Comparison of ENCODE assay signal across 9 mouse cellular contexts in the genomic region with DNA sequence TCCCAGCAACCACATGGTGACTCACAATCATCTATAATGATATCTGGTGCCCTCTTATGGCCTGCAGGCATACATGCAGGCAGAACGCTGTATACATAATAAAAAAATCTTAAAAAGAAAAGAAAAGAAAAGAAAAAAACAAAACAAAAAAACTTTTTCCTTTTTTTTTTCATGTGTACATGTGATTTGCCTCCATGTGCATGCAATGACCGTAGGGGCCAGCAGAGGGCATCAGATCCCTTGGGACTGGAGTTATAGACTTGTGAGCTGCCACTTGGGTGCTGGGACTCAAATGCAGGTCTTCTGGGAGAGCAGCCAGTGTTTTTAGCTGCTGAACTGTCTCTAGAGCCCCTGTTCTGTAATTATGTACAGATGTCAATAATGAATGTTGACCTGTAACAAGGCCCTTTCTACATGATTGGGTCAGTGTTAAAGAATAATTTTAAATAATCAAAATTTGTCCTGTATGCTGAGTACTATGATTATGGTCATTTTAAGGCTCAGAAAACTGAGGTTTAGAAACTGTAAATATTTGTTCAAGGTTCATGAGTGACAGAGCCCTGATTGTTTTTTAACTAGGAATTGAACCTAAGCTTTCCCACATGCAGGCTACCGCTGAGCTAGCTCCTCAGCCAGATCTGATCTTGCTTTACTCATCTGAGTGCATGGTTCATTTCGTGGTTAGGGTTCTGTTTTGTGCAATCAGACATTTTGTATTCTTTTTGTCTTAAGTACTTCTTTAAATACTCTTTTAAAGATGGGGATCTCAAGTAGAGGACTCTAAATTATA. TPM values are rescaled to one million over a fixed set of nuclear protein-coding genes. Genes with fewer than 3 reads are reported as not detected.
A peak's percentile ranks its signal among the peaks of the same experiment; 100 is the strongest.
DNase-seq lines count a peak whose midpoint lies in the region; ATAC-seq and TF ChIP-seq lines count a peak whose summit lies in the region.
"Had no signal": no experiment of that assay in that cellular context is flagged by ENCODE, and none has a peak within 500 bp of the region (broad histone marks: within the 10 kb centered on the region; RNA-seq: fewer than 3 reads in every experiment).

No protein-coding gene starts in this region.

- H3K27me3 ChIP-seq in kidney, postnatal 0 days (ENCODE audit: insufficient read depth, low read length) = no peaks in the 10 kb centered on the region
- H3K27me3 ChIP-seq in kidney, embryonic 15.5 days = no peaks in the 10 kb centered on the region
- no peaks in the 10 kb centered on the region; a peak in 1 of 4 replicates for H3K27me3 ChIP-seq in MEL (ENCODE audit: control insufficient read depth in 1 of 2, insufficient read depth in 2 of 2, low read length in 2 of 2)
- H3K27me3 ChIP-seq: embryonic facial prominence, embryonic 12.5 days; limb, embryonic 12.5 days had no signal

- H3K27ac ChIP-seq in kidney, postnatal 0 days = no peak overlapping the region
- no peak overlapping the region for H3K27ac ChIP-seq in kidney, embryonic 15.5 days
- H3K27ac ChIP-seq in MEL (ENCODE audit: control insufficient read depth, low read depth, low read length) = no peak overlapping the region
- H3K27ac ChIP-seq: embryonic facial prominence, embryonic 12.5 days; limb, embryonic 12.5 days had no signal

- no peak overlapping the region for H3K4me3 ChIP-seq in kidney, postnatal 0 days (replicated peaks; ENCODE audit: low read depth, low read length)
- H3K4me3 ChIP-seq in kidney, embryonic 15.5 days (replicated peaks) = no peak overlapping the region
- H3K4me3 ChIP-seq in MEL (ENCODE audit: control insufficient read depth in 1 of 2, insufficient read depth in 1 of 2, low read depth in 2 of 2, low read length in 2 of 2) = no peak overlapping the region
- H3K4me3 ChIP-seq: embryonic facial prominence, embryonic 12.5 days; limb, embryonic 12.5 days had no signal

- no peak for ATAC-seq in kidney, postnatal 0 days (replicated peaks; ENCODE audit: low FRiP score, low read depth)
- no peak for ATAC-seq in kidney, embryonic 15.5 days (replicated peaks; ENCODE audit: low FRiP score)
- no peak for ATAC-seq in erythroid progenitor cell, adult 5-6 weeks (replicated peaks; ENCODE audit: low FRiP score, poor library complexity, severe bottlenecking)

- peak; percentile 60 for TF ChIP-seq CTCF in kidney, postnatal 0 days (IDR thresholded peaks at IDR 0.05; ENCODE audit: low read depth)
- peak; percentile 39 to 66 (median 56) for TF ChIP-seq CTCF in MEL (IDR thresholded peaks at IDR 0.05 in 2 of 3, conservative IDR thresholded peaks at IDR 0.05 in 1 of 3; ENCODE audit: control insufficient read depth in 1 of 3, insufficient read depth in 1 of 3, low read depth in 2 of 3, low read length in 3 of 3, poor library complexity in 1 of 3, severe bottlenecking in 1 of 3)

- TF ChIP-seq POLR2A in MEL (IDR thresholded peaks at IDR 0.05; ENCODE audit: control insufficient read depth in 1 of 2, insufficient read depth in 1 of 2, low read depth in 1 of 2, low read length in 2 of 2, poor library complexity in 1 of 2) = no peak

- no peak overlapping the region for H3K9ac ChIP-seq in kidney, postnatal 0 days (ENCODE audit: low read depth, low read length)
- no peak overlapping the region for H3K9ac ChIP-seq in kidney, embryonic 15.5 days
- no peak overlapping the region for H3K9ac ChIP-seq in MEL (ENCODE audit: control insufficient read depth, low read depth, low read length, poor library complexity, severe bottlenecking)
- H3K9ac ChIP-seq: embryonic facial prominence, embryonic 12.5 days; limb, embryonic 12.5 days had no signal

- TF ChIP-seq RAD21 in MEL (IDR thresholded peaks at IDR 0.05; ENCODE audit: low read depth, low read length) = peak; percentile 67

- no peak for DNase-seq in kidney, postnatal 0 days (ENCODE audit: low spot score)
- DNase-seq in MEL (ENCODE audit: low read depth, low spot score) (peak; percentile 67), MN1 (ENCODE audit: low spot score) (no peak)
- DNase-seq in embryo, embryonic 11 days = peak; percentile 27
- peak; percentile 29 for DNase-seq in retina, embryonic 14.5 days (ENCODE audit: low spot score)

- no peak overlapping the region for H3K4me2 ChIP-seq in kidney, postnatal 0 days (ENCODE audit: low read length)
- no peak overlapping the region for H3K4me2 ChIP-seq in kidney, embryonic 15.5 days
- H3K4me2 ChIP-seq: embryonic facial prominence, embryonic 12.5 days; limb, embryonic 12.5 days had no signal

- no peaks in the 10 kb centered on the region for H3K36me3 ChIP-seq in kidney, postnatal 0 days (ENCODE audit: insufficient read depth, low read length)
- no peaks in the 10 kb centered on the region for H3K36me3 ChIP-seq in kidney, embryonic 15.5 days
- H3K36me3 ChIP-seq in MEL (ENCODE audit: control insufficient read depth in 1 of 2, insufficient read depth in 2 of 2, low read length in 2 of 2) = no peaks in the 10 kb centered on the region
- H3K36me3 ChIP-seq: embryonic facial prominence, embryonic 12.5 days; limb, embryonic 12.5 days had no signal

- no peak for TF ChIP-seq EP300 in MEL (IDR thresholded peaks at IDR 0.05; ENCODE audit: low read depth in 1 of 2, low read length in 2 of 2)

- no peaks in the 10 kb centered on the region for H3K4me1 ChIP-seq in kidney, postnatal 0 days (replicated peaks; ENCODE audit: insufficient read depth, low read length)
- peaks cover 7% of the 10 kb centered on the region; the same call in 1 of the 2 replicates for H3K4me1 ChIP-seq in kidney, embryonic 15.5 days
- H3K4me1 ChIP-seq in MEL (ENCODE audit: control insufficient read depth in 1 of 2, insufficient read depth in 2 of 2, low read length in 2 of 2) = no peaks in the 10 kb centered on the region
- H3K4me1 ChIP-seq: limb, embryonic 12.5 days had no signal

- WGBS in kidney, postnatal 0 days = 78% methylated on average over 4 of the region's 4 CpGs
- 76% methylated on average over 4 of the region's 4 CpGs for WGBS in kidney, embryonic 15.5 days

- H3K9me3 ChIP-seq in kidney, postnatal 0 days (replicated peaks; ENCODE audit: low read length) = no peaks in the 10 kb centered on the region
- H3K9me3 ChIP-seq in kidney, embryonic 15.5 days (replicated peaks) = peaks cover 2% of the 10 kb centered on the region; the same call in 1 of the 2 replicates
- no peaks in the 10 kb centered on the region for H3K9me3 ChIP-seq in MEL (replicated peaks; ENCODE audit: insufficient read depth, low read length)

- H3K79me2 ChIP-seq in MEL (ENCODE audit: control insufficient read depth, insufficient read depth, low read length, poor library complexity) = no peaks in the 10 kb centered on the region

TF ChIP-seq in MEL, 35 proteins besides CTCF, POLR2A, EP300 and RAD21 (continues in another document):
- TF ChIP-seq MYB (IDR thresholded peaks at IDR 0.05; ENCODE audit: low read depth, low read length) (no peak), TBP (IDR thresholded peaks at IDR 0.05; ENCODE audit: low read depth, low read length) (no peak), USF1 (IDR thresholded peaks at IDR 0.05; ENCODE audit: low read depth, low read length) (no peak), MXI1 (IDR thresholded peaks at IDR 0.05; ENCODE audit: low read depth, low read length) (no peak), HCFC1 (IDR thresholded peaks at IDR 0.05; ENCODE audit: low read depth, low read length) (no peak), JUND (IDR thresholded peaks at IDR 0.05; ENCODE audit: low read depth, low read length) (no peak), MAZ (IDR thresholded peaks at IDR 0.05; ENCODE audit: low read depth, low read length) (no peak), MYC (IDR thresholded peaks at IDR 0.05; ENCODE audit: low read depth, low read length) (0 out of 2 replicates have a peak, but pooled peaks have one; percentile 47), CHD1 (IDR thresholded peaks at IDR 0.05; ENCODE audit: low read depth, low read length) (no peak), POLR2AphosphoS5 (IDR thresholded peaks at IDR 0.05; ENCODE audit: borderline replicate concordance, low read depth, low read length) (no peak), ZC3H11A (IDR thresholded peaks at IDR 0.05; ENCODE audit: low read depth, low read length) (peak; percentile 63), KAT2A (conservative IDR thresholded peaks at IDR 0.05; ENCODE audit: low read depth, low read length) (no peak), SIN3A (IDR thresholded peaks at IDR 0.05; ENCODE audit: low read length) (peak; percentile 18; the same call in 1 of the 2 replicates), TCF12 (IDR thresholded peaks at IDR 0.05; ENCODE audit: low read depth, low read length) (no peak), MEF2A (IDR thresholded peaks at IDR 0.05; ENCODE audit: extremely low read depth, insufficient replicate concordance, low read depth, low read length, poor library complexity, severe bottlenecking) (no peak), ZNF384 (IDR thresholded peaks at IDR 0.05; ENCODE audit: low read depth, low read length) (peak; percentile 87), TAL1 (IDR thresholded peaks at IDR 0.05; ENCODE audit: low read length) (no peak), SMC3 (IDR thresholded peaks at IDR 0.05; ENCODE audit: low read depth, low read length) (peak; percentile 76), E2F4 (IDR thresholded peaks at IDR 0.05; ENCODE audit: borderline replicate concordance, low read depth, low read length) (no peak), ELF1 (IDR thresholded peaks at IDR 0.05; ENCODE audit: low read depth, low read length) (no peak), UBTF (IDR thresholded peaks at IDR 0.05; ENCODE audit: borderline replicate concordance, insufficient read depth, low read depth, low read length) (no peak), BHLHE40 (IDR thresholded peaks at IDR 0.05; ENCODE audit: borderline replicate concordance, low read depth, low read length) (no peak)

RNA-seq across cellular contexts. Expression of a gene that starts 30.3 kb away (rescaled TPM):
- 220 and 228 TPM in 2 replicates for polyA plus RNA-seq in kidney, postnatal 0 days (2015; fragmentation: Nextera tagmentation; extraction: Ambion mirVana)
- polyA plus RNA-seq in kidney, embryonic 15.5 days (2015; fragmentation: Nextera tagmentation; extraction: Ambion mirVana) = 105 and 129 TPM in 2 replicates
- total RNA-seq in MEL (2012; rRNA removed) = 39.0 and 39.3 TPM in 2 replicates
- polyA plus RNA-seq in MEL (2012; ENCODE audit: insufficient read depth in 1 of 2, insufficient read length in 2 of 2, low read depth in 1 of 2, low replicate concordance in 2 of 2, missing spikeins in 1 of 2) = 10 to 100 TPM in 1 of 2 experiments, not detected in 1; 40.4 TPM
- 2.9 and 3.4 TPM in 2 replicates for total RNA-seq in erythroid progenitor cell, adult 5-6 weeks (2015; ENCODE audit: low replicate concordance)
- total RNA-seq in erythroid progenitor cell, adult 5-6 weeks (2017; ENCODE audit: low replicate concordance) = not detected in 2 replicates

RNA-seq across cellular contexts. Expression of a gene that starts 53.3 kb away (rescaled TPM):
- 137 and 143 TPM in 2 replicates for polyA plus RNA-seq in kidney, postnatal 0 days (2015; fragmentation: Nextera tagmentation; extraction: Ambion mirVana)
- 119 and 131 TPM in 2 replicates for polyA plus RNA-seq in kidney, embryonic 15.5 days (2015; fragmentation: Nextera tagmentation; extraction: Ambion mirVana)
- 109 and 118 TPM in 2 replicates for total RNA-seq in MEL (2012; rRNA removed)
- polyA plus RNA-seq in MEL (2012; ENCODE audit: insufficient read depth in 1 of 2, insufficient read length in 2 of 2, low read depth in 1 of 2, low replicate concordance in 2 of 2, missing spikeins in 1 of 2) = 100 to 1,000 TPM; 103 to 152 TPM
- total RNA-seq in erythroid progenitor cell, adult 5-6 weeks (2015; ENCODE audit: low replicate concordance) = 45.0 and 51.1 TPM in 2 replicates
- total RNA-seq in erythroid progenitor cell, adult 5-6 weeks (2017; ENCODE audit: low replicate concordance) = 79.0 and 85.2 TPM in 2 replicates

Comparison
In these comparisons a context has a peak if more than half of its experiments do, and no peak if none do; other contexts are left out.
1. DNase-seq: peak in MEL (single experiment), embryo, embryonic 11 days (single experiment) and retina, embryonic 14.5 days (single experiment); none in kidney, postnatal 0 days (single experiment) and MN1 (single experiment).